Mouse (Mus musculus): Measurements from ENCODE around the gene Krtcap2.

- TF ChIP-seq CTCF (IDR thresholded peaks at IDR 0.05; ENCODE audit: insufficient read depth, low read length) (no peak), POLR2A (IDR thresholded peaks at IDR 0.05; ENCODE audit: borderline replicate concordance, extremely low read depth, low read depth, low read length) (no peak)
Measured at GRCm38 (mm10) chr3:89292303-89292702, 46.5 kb downstream of the Krtcap2 start.

Measured in lung, adult 2 months (tissue).